Mouse (Mus musculus): ENCODE measurements at regions not wholly inside any gene's neighbourhood (a gene's known extent, or its start where the extent isn't known, plus 50 kb on each side); places are given as distances from the start of the nearest gene placed in this dataset.

GRCm38 (mm10) chr10:39250039-39250438 lies 86.4 kb upstream of the Ccn6 start:
- DNase-seq (ENCODE audit: low spot score in 2 of 2): no peak

GRCm38 (mm10) chr10:39248486-39248885 lies 84.9 kb upstream of the Ccn6 start:
- DNase-seq (ENCODE audit: low spot score in 2 of 2): no peak

GRCm38 (mm10) chr10:39246984-39247383 lies 83.4 kb upstream of the Ccn6 start:
- no peak for DNase-seq (ENCODE audit: low spot score in 2 of 2)

- no peak for DNase-seq (ENCODE audit: low spot score in 2 of 2)
Measured at GRCm38 (mm10) chr10:39245141-39245540, 81.5 kb upstream of the Ccn6 start.

DNA sequence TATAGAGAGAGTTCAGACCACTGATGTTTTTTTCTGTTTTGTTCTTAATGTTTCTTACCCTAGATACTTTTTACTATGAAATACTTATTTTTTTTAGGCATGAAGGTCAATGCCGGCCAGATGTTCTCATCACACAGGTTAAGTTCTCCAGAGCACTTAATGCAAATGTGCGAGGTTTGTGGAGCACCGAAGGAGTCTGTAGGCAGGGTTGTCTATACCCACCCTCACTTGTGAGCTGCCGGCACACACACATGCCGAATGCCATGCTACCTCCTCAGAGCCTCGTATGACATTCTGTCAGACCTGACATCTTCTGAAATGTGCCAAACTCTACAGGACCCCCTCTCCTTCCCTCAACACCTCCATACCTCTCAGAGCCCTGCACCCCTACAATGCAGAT lies 80.5 kb upstream of the Ccn6 start:
- DNase-seq (ENCODE audit: low spot score in 2 of 2): no peak

GRCm38 (mm10) chr10:39242398-39242797 lies 78.8 kb upstream of the Ccn6 start:
- no peak for DNase-seq (ENCODE audit: low spot score in 2 of 2)

GRCm38 (mm10) chr10:39241922-39242321 lies 78.3 kb upstream of the Ccn6 start:
- DNase-seq (ENCODE audit: low spot score in 2 of 2): no peak

DNA sequence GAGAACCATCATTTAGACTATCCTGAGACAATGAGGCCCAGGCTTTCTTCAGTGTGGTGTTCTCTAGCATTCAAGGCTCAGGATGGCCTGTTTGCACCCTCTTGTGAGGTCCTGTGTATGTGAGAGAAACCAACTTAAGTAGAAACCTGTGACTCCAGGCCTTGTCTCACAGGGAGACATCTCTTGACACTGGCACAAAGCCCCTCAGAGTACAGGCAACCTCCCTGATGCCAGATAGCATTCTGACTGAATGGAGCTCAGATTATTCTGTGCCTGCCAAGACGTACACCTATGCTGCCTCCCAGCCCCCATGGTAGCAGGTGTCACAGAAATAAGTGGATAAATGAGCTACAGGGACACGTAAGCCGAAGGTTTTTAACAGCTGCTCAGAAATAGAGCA lies 77.9 kb upstream of the Ccn6 start:
- DNase-seq (ENCODE audit: low spot score in 2 of 2): no peak

DNA sequence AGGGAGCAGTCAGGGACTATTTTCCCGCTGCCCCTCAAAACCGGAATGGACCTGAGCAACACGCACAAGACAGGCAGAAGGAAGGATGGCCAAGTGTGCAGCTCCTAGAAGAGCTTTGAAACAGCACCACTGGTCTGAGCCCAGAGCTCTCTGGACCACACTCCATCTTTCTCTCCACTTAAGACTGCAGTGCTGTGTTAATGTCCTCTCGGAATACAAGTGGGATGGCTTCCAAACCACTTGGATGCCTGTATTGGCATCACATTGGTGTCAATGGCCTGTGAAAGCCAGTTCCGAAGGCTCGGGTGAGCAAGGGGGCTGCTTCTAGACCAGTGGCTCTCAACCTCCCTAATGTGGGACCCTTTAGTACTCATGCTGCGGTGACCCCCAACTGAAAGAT lies 77.4 kb upstream of the Ccn6 start:
- DNase-seq (ENCODE audit: low spot score in 2 of 2): no peak

- no peak for DNase-seq (ENCODE audit: low spot score in 2 of 2)
Measured at GRCm38 (mm10) chr10:39240178-39240791, 76.7 kb upstream of the Ccn6 start.

GRCm38 (mm10) chr10:39239498-39240177 lies 76.0 kb upstream of the Ccn6 start:
- DNase-seq (ENCODE audit: low spot score in 2 of 2): peak; percentile 60 to 77

- DNase-seq (ENCODE audit: low spot score in 2 of 2): no peak
Measured at GRCm38 (mm10) chr10:39238596-39238995, 75.0 kb upstream of the Ccn6 start.

DNA sequence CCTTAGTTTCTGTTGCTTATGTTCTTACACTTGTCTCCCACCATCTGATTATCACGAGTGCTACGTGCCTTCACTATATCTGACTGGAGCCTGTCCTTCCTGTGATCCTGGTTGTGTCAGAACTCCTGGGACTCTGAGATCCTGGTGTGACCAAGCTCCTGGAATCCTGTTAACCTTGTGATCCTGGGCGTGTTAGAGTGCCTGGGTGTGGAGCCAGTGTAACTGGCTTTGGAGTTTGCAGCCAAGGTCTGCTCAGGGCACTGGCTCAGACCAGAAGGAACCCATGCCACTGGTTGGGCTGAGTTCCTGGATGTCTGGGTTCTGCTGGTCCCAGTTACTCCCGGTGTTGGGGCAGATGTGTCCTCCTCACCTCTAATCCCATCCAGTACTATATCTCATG lies 74.0 kb upstream of the Ccn6 start:
- no peak for DNase-seq (ENCODE audit: low spot score in 2 of 2)

- no peak for DNase-seq (ENCODE audit: low spot score in 2 of 2)
Measured at GRCm38 (mm10) chr10:39233926-39234450, 70.4 kb upstream of the Ccn6 start.

GRCm38 (mm10) chr10:39233191-39233590 lies 69.6 kb upstream of the Ccn6 start:
- DNase-seq (ENCODE audit: low spot score in 2 of 2): no peak

DNA sequence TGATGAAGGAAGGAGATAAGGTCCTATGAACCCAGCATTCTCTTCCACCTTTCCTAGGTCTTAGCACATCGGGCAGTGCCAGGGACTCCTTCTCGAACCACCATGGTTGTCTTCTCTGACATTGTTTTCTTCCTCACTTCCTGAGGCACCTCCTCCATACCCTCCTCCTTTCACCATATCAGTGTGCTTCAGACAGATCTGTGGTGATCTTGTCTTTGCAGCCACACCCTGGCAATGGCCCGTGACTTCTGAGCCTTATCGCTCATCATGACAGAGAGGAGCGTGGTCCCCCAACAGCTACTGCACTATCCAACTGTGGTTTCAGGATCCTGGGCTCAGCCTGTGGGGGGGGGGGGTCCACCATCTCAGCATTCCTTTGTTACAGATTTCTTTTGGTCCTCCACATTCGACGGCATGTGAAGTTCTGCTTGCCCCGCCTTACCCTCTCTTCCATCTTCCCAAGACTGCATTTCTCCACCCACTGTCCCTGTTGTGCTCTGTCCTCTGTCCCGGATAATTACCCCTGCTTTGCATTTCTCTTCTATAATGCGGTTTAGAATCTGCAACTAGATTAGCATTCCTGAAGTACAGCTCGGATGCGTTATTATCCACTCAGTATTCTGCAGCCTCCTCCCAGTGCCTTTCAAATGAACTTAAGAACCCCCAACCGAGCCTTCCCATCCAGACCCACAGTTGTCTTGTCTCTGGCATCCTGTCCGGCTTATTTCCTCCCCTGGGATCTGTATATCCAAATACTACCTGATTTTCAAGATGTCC lies 67.2 kb upstream of the Ccn6 start:
- no peak for DNase-seq (ENCODE audit: low spot score in 2 of 2)

- no peak for DNase-seq (ENCODE audit: low spot score in 2 of 2)
Measured at GRCm38 (mm10) chr10:39229233-39229632, 65.6 kb upstream of the Ccn6 start.

- DNase-seq (ENCODE audit: low spot score in 2 of 2): no peak
Measured at GRCm38 (mm10) chr10:39228027-39228426, 64.4 kb upstream of the Ccn6 start.

DNA sequence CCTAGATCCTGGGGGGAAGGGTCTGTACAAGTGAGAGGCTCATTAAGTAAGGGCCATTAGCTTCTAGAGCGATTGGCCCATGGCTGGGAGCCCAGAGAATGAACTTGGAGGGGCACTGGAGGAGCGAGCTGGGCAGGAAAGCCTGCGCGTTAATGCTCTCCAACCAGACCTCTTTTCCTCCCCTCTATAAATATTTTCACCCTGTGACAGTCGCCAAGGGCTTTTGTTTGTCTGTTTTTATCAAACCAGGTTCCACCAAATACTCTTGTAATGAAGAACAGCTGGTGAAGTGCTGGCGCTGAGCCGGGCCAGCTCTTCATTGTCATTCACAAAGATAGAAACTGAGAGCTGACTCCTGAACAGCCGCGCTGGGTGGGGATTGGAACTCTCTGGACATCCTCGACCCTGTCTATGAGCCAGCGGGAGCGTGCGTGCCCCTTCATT lies 63.9 kb upstream of the Ccn6 start:
- DNase-seq (ENCODE audit: low spot score in 2 of 2): no peak

GRCm38 (mm10) chr10:39226518-39226917 lies 62.9 kb upstream of the Ccn6 start:
- no peak for DNase-seq (ENCODE audit: low spot score in 2 of 2)

DNA sequence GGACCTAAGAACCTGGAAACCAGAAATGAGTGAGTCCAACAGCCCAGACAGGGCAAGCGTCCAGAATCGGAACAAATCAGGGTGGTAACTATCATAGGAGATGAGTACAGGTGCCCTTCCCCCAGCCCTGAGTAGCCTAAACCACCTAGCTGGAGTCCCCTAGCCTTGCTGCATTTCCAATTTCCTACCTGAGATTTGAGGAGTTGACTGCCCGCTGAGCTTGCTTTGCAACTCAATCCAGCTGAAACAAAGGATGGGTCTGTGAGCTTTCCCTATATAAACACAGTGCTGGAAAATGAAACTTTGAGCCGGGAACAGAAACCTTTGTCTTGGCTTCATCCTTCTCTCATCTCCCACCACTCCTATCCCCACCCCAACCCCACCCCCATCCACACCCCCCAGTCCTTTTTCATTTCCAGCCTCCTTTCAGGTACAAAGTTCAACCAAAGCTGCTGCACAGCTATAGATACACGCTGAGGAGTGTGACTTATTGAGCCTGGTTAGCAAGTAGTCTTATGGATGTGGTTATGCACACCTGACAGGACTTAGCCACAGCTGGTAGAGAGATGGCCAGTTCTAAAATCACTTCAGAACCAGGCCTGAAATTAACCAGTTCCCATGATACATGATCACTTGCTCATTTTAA lies 61.0 kb upstream of the Ccn6 start:
- no peak for DNase-seq (ENCODE audit: low spot score in 2 of 2)

GRCm38 (mm10) chr10:39221028-39221427 lies 57.4 kb upstream of the Ccn6 start:
- no peak for DNase-seq (ENCODE audit: low spot score in 2 of 2)

Measured in frontal cortex, postnatal 10 days (tissue).